ENCODE assay signal across 1 mouse cellular context in the genomic region with DNA sequence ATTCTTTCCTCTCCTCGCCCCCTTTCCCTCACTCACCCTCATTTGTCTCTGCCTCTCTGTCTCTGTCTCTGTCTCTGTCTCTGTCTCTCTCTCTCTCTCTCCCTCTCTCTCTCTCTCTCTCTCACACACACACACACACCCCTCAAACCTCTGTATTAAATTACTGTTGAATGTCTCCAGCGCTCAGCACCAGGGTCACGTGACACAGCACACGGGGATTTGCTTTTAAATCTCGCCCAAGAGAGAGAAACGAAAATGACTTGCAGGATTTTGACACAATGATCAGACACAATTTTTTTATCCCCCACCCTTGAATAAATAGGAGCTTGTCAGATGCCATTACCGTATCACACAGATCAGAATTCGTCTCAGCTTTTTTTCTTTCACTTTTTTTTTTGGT.
TF ChIP-seq lines count a peak whose summit lies in the region.

No protein-coding gene starts in this region.

TF ChIP-seq in CH12.LX, 34 proteins besides CTCF, POLR2A, EP300 and RAD21 (continued from another document):
- no peak for TF ChIP-seq CHD1 (IDR thresholded peaks at IDR 0.05; ENCODE audit: low read depth, low read length)
- no peak for TF ChIP-seq RCOR1 (conservative IDR thresholded peaks at IDR 0.05; ENCODE audit: low read depth, low read length)
- no peak for TF ChIP-seq TCF12 (IDR thresholded peaks at IDR 0.05; ENCODE audit: low read depth, low read length)
- peak; percentile 23; the same call in 1 of the 2 replicates for TF ChIP-seq BHLHE40 (IDR thresholded peaks at IDR 0.05; ENCODE audit: low read depth, low read length)
- TF ChIP-seq JUN (IDR thresholded peaks at IDR 0.05; ENCODE audit: insufficient read depth, low read depth, low read length) = no peak
